Mouse (Mus musculus): ENCODE data around the gene Pabpn1l. TPM values are rescaled to one million over a fixed set of nuclear protein-coding genes. Genes with fewer than 3 reads are reported as not detected.
"Not testable (repeated sequence)": the region's sequence is repeated elsewhere in the genome, so short reads cannot be mapped to it uniquely, and the experiment has no call there.

Pabpn1l gene
- polyA plus RNA-seq, 1 experiment, result 0.25 TPM

DNA sequence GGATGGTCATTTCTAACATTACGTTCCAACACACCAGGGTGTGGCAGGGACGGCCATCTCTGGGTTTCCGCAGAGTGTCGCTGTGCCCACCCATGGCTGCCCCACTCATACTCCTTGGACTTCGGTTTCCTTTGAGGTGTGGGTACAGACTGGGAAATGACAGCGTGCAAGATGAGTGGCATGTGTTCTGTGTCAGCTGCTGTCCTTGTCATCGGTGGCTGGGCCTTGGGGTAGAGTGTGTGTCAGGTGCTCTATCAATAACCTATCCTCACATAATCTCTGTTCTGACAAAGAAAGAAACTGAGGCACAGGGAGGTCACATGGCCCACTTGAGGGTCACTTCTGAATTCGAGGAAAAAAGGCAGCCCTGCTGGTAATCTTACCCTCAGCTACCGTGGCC lies 14.7 kb upstream of the Pabpn1l start:
- peaks cover 36% of the 10 kb centered on the region; the same call in 1 of the 2 replicates for H3K4me1 ChIP-seq
- H3K9me3 ChIP-seq, result no peaks in the 10 kb centered on the region
- H3K27me3 ChIP-seq (replicated peaks), result no peaks in the 10 kb centered on the region
- no peak overlapping the region for H3K4me3 ChIP-seq (replicated peaks)
- peaks cover 100% of the 10 kb centered on the region for H3K36me3 ChIP-seq (replicated peaks; ENCODE audit: low read length)
- TF ChIP-seq GATA1 (IDR thresholded peaks at IDR 0.05; ENCODE audit: borderline replicate concordance, low read length), result no peak
- no peak for TF ChIP-seq FLI1 (IDR thresholded peaks at IDR 0.05; ENCODE audit: low read length)

DNA sequence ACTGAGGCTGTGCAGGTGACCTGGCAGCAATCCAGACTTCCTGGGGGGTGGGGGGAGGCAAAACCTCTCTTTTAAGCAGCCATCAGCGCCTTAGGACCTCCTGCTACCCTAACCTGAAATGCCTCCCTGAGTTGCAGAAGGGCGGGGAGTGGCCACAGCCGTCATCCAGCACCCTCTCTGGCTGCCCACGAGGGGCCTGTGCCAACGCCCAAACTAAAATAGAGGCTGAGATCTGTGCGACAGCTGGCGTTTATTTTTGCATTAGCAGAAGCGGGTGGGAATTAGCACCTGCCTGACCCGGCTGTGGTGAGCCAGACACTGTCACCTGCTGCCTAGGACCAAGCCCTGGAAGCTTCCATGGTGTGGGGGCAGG lies 14.2 kb upstream of the Pabpn1l start:
- H3K36me3 ChIP-seq (replicated peaks; ENCODE audit: low read length), result peaks cover 100% of the 10 kb centered on the region

DNA sequence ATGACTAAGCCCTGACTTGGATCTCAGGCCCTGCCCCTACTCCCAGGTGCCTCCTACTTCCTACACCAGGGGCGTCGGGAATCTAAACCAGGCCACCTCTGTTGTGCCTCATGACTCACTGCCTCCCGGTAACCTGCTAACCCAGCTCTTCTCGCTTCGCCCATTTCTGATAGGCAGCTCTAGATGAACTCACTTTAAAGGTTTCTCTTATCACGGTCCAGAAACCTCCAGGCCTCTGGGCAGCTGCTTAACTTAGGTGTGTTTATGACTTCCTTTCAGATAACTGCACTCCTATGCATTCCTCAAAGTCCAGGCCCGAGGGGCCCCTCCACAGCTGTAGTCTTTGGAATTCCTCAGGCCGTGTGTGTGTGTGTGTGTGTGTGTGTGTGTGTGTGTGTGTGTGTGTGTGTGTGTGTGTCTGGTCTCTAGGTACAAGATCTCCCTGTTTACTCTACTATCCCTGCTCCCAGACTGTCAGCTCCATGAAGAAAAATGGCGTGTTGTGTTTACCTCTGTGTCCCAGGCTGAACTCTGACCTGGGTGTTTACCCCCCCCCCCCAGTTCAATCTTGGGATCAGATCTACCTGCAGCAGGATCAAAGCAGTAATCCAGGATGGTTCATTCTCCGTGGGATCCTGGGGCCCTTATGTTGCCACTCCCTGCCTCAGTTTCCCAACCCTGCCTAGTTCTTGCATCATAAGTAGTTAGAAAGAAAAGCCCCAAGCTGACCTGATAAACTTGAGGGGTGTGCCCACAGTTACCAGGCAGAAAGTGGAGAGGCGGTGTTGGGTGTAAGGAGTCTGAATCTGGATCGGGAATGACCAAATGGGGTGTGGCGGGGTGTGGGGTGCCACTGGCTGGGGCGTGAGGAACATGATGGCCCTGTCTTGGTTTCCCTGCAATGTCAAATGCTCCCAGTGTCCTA lies 13.6 kb upstream of the Pabpn1l start:
- H3K4me1 ChIP-seq, result peaks cover 28% of the 10 kb centered on the region; the same call in 1 of the 2 replicates
- no peak for TF ChIP-seq FLI1 (IDR thresholded peaks at IDR 0.05; ENCODE audit: low read length)
- no peak for TF ChIP-seq GATA1 (IDR thresholded peaks at IDR 0.05; ENCODE audit: borderline replicate concordance, low read length)
- H3K4me3 ChIP-seq (replicated peaks), result no peak overlapping the region
- no peaks in the 10 kb centered on the region for H3K9me3 ChIP-seq
- H3K27me3 ChIP-seq (replicated peaks), result no peaks in the 10 kb centered on the region
- H3K36me3 ChIP-seq (replicated peaks; ENCODE audit: low read length), result peaks cover 96% of the 10 kb centered on the region

More for the DNA sequence above, 14.2 kb upstream of the Pabpn1l start:
- Histone ChIP-seq H3K27me3 (replicated peaks) (no peaks in the 10 kb centered on the region), H3K9me3 (no peaks in the 10 kb centered on the region), H3K4me3 (replicated peaks) (no peak overlapping the region), H3K4me1 (peaks cover 32% of the 10 kb centered on the region; the same call in 1 of the 2 replicates)
- TF ChIP-seq FLI1 (IDR thresholded peaks at IDR 0.05; ENCODE audit: low read length), result no peak
- no peak for TF ChIP-seq GATA1 (IDR thresholded peaks at IDR 0.05; ENCODE audit: borderline replicate concordance, low read length)

DNA sequence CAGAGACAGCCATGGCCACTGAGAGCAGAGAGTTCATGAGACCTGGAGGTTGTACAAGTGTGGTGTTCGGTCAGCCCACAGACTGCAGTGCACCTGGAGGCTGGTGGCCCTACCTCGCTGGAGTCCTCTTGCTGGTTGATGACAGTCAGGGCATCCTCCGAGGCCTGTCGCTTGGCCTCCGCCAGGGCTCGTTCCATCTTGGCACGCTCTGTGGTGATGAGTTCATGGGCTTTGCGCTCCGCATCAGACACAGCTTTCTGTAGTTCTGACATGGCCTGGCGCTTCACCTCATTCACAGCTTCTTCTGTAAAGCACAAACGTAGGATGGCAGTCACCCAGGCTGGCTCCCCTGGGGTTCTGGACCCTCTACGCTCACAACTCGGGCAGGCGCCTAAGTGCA lies 10.7 kb upstream of the Pabpn1l start:
- Histone ChIP-seq H3K4me3 (replicated peaks) (no peak overlapping the region), H3K9me3 (no peaks in the 10 kb centered on the region), H3K4me1 (peaks cover 35% of the 10 kb centered on the region), H3K27me3 (replicated peaks) (no peaks in the 10 kb centered on the region), H3K36me3 (replicated peaks; ENCODE audit: low read length) (peaks cover 96% of the 10 kb centered on the region)
- TF ChIP-seq GATA1 (IDR thresholded peaks at IDR 0.05; ENCODE audit: borderline replicate concordance, low read length) (no peak), FLI1 (IDR thresholded peaks at IDR 0.05; ENCODE audit: low read length) (no peak)

DNA sequence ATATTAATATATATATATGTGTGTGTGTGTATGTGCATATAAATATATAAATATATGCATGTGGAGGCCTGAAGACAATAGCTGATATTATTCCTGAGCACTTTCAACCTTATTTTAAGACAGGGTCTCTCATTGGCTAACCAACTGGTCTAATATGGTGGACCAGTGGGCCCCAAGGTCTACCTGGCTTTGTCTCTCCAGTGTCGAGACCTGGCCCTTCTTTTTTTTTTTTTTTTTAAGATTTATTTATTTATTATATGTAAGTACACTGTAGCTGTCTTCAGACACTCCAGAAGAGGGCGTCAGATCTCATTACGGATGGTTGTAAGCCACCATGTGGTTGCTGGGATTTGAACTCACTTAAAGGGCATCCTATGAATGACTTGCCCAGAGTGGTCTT lies 9.6 kb upstream of the Pabpn1l start:
- not testable (repeated sequence) for H3K4me3 ChIP-seq (replicated peaks); H3K9me3 ChIP-seq; H3K27me3 ChIP-seq (replicated peaks)
- Histone ChIP-seq H3K4me1 (peaks cover 39% of the 10 kb centered on the region), H3K36me3 (replicated peaks; ENCODE audit: low read length) (peaks cover 96% of the 10 kb centered on the region)

DNA sequence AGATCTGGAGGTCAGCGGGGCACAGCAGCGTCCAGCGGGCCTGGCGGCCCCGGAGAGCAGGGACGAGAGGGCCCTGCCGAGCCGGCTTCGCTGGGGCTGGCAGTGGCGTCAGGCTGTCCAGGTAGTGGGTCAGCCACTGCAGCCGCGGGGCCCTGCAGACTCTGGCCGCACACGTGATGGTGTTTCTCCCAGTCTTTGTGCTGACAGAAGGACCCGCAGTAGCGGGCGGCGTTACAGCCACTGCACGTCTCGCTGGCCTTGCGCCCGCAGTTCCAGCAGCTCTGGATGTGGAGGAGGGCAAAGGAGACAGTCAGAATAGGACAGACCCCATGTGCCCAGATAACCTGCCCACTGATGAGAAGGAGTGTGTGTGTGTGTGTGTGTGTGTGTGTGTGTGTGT lies 8.2 kb upstream of the Pabpn1l start:
- Histone ChIP-seq H3K4me3 (replicated peaks) (no peak overlapping the region), H3K27me3 (replicated peaks) (no peaks in the 10 kb centered on the region), H3K4me1 (peaks cover 48% of the 10 kb centered on the region), H3K9me3 (no peaks in the 10 kb centered on the region), H3K36me3 (replicated peaks; ENCODE audit: low read length) (peaks cover 91% of the 10 kb centered on the region)
- no peak for TF ChIP-seq FLI1 (IDR thresholded peaks at IDR 0.05; ENCODE audit: low read length)
- TF ChIP-seq GATA1 (IDR thresholded peaks at IDR 0.05; ENCODE audit: borderline replicate concordance, low read length), result no peak

DNA sequence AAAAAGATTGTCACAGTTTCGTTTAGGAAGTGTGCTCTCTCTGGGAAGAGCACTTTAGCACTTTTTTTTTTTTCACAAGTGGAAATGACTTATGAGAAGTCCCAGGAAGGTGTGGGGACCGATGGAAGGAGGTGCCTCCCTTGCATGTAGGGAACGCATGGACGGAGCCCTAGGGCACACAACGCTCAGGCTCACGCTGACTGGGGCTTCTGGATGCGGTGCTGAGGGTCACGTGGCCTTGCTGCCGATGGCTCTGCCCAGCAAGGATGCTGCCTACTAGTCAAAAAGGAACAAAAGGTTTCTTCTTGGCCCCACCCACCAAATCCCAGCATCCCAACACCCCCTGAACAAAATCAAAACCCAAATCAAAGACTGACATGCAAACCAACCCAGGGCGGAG lies 6.8 kb upstream of the Pabpn1l start:
- TF ChIP-seq GATA1 (IDR thresholded peaks at IDR 0.05; ENCODE audit: borderline replicate concordance, low read length), result no peak
- TF ChIP-seq FLI1 (IDR thresholded peaks at IDR 0.05; ENCODE audit: low read length), result no peak
- Histone ChIP-seq H3K4me1 (peaks cover 54% of the 10 kb centered on the region), H3K36me3 (replicated peaks; ENCODE audit: low read length) (peaks cover 90% of the 10 kb centered on the region), H3K9me3 (no peaks in the 10 kb centered on the region), H3K27me3 (replicated peaks) (no peaks in the 10 kb centered on the region), H3K4me3 (replicated peaks) (no peak overlapping the region)

DNA sequence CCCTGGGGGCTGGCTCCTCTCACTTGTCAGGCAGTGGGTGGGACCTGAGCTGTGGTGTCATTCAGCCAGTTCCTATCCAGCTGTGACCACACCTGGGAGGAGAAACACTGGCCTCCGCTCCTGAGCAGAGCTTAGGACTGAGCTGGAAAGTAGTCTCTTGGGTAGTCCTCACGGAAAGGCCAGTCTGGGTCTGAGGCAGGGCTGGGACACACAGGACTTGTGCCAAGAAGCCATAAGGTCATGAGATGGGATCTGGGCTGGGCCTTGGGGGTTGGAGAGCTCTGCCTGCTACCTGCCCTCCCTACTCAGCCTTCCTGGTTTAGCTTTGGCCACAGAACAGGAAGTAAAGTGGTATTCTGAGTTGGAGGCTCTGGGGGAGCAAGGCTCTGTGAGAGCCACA lies 4.4 kb upstream of the Pabpn1l start:
- H3K36me3 ChIP-seq (replicated peaks; ENCODE audit: low read length), result peaks cover 66% of the 10 kb centered on the region
- H3K4me3 ChIP-seq (replicated peaks), result no peak overlapping the region
- TF ChIP-seq FLI1 (IDR thresholded peaks at IDR 0.05; ENCODE audit: low read length), result no peak
- TF ChIP-seq GATA1 (IDR thresholded peaks at IDR 0.05; ENCODE audit: borderline replicate concordance, low read length), result no peak
- peaks cover 62% of the 10 kb centered on the region for H3K4me1 ChIP-seq
- peaks cover 4% of the 10 kb centered on the region for H3K27me3 ChIP-seq (replicated peaks)
- no peaks in the 10 kb centered on the region for H3K9me3 ChIP-seq

DNA sequence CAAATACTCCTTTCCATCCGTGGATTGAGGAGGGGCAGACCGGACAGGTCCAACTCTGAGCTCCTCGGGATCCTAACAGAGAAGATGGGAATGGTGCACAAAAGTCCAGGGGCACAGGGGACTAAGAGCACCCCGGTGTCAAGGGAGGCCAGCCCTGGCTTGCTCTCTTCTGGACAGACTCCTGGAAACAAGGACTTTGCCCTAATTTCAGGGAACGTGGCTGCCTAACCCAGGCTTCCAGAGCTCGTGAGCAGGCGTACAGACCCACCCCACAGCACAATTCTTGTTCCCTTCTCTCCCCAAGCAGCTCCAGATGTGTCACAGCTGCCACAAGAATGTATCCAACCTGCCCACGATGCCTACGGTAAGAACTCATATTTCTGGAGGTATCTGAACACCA lies 3.3 kb upstream of the Pabpn1l start:
- no peaks in the 10 kb centered on the region for H3K9me3 ChIP-seq
- H3K4me3 ChIP-seq (replicated peaks), result no peak overlapping the region
- H3K27me3 ChIP-seq (replicated peaks), result peaks cover 10% of the 10 kb centered on the region
- H3K36me3 ChIP-seq (replicated peaks; ENCODE audit: low read length), result peaks cover 60% of the 10 kb centered on the region
- no peak for TF ChIP-seq FLI1 (IDR thresholded peaks at IDR 0.05; ENCODE audit: low read length)
- TF ChIP-seq GATA1 (IDR thresholded peaks at IDR 0.05; ENCODE audit: borderline replicate concordance, low read length), result no peak
- H3K4me1 ChIP-seq, result peaks cover 64% of the 10 kb centered on the region

DNA sequence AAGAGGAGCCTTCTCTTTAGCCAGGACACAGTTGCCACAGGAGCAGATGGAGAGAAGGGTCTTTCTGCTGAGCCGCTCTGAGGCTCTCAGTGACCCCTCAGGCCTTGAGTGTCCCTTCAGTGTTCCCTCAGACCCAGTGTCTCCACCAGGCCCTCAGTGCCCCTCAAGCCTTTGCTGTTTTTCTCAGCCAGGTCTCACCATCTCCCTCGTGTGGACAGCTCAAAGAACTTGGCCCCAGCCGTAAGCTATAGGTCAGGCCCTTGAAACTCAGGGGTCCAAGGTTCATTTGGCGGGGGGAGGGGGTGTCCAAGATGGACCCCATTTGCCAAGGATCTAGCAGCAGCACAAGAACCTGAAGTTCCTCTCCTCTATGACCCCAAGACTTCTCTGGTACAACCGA lies 2.1 kb upstream of the Pabpn1l start:
- H3K4me1 ChIP-seq, result peaks cover 70% of the 10 kb centered on the region
- H3K4me3 ChIP-seq (replicated peaks), result no peak overlapping the region
- TF ChIP-seq GATA1 (IDR thresholded peaks at IDR 0.05; ENCODE audit: borderline replicate concordance, low read length), result no peak
- TF ChIP-seq FLI1 (IDR thresholded peaks at IDR 0.05; ENCODE audit: low read length), result no peak
- no peaks in the 10 kb centered on the region for H3K9me3 ChIP-seq
- H3K27me3 ChIP-seq (replicated peaks), result peaks cover 10% of the 10 kb centered on the region
- H3K36me3 ChIP-seq (replicated peaks; ENCODE audit: low read length), result peaks cover 48% of the 10 kb centered on the region
